Mouse (Mus musculus): Measurements from ENCODE around the gene Mul1. TPM values are rescaled to one million over a fixed set of nuclear protein-coding genes. Genes with fewer than 3 reads are reported as not detected.
"Not testable (repeated sequence)": the region's sequence is repeated elsewhere in the genome, so short reads cannot be mapped to it uniquely, and the experiment has no call there.

Mul1 gene
- total RNA-seq (2021) = 10 to 100 TPM; 30.1 to 33.2 TPM
- long read RNA-seq, experiment 1, transcript Mul1-201 (4 exons, 3,733 nt) = major isoform, 17 of 34 reads
- long read RNA-seq, experiment 1, partial matches to known transcripts = 0 of 34 reads
- long read RNA-seq, experiment 1, other reads (novel, unspliced or antisense) = 17 of 34 reads
- long read RNA-seq, experiment 2, transcript Mul1-201 (4 exons, 3,733 nt) = major isoform, 14 of 30 reads
- long read RNA-seq, experiment 2, partial matches to known transcripts = 5 of 30 reads
- long read RNA-seq, experiment 2, other reads (novel, unspliced or antisense) = 11 of 30 reads

GRCm38 (mm10) chr4:138434347-138435316 lies at the start of gene Mul1:
TSS of gene Mul1 (plus strand) at chr4:138434671.
- peak; percentile 89 to 95 for DNase-seq (ENCODE audit: low spot score in 2 of 2)

GRCm38 (mm10) chr4:138393703-138394102 lies 40.8 kb upstream of the Mul1 start:
- no peak for DNase-seq (ENCODE audit: low spot score in 2 of 2)

- no peak for DNase-seq (ENCODE audit: low spot score in 2 of 2)
These were observed 39.1 kb upstream of the Mul1 start for GRCm38 (mm10) chr4:138395087-138395970.

- no peak for DNase-seq (ENCODE audit: low spot score in 2 of 2)
These were observed 38.4 kb upstream of the Mul1 start, which contains the start of gene Fam43b for GRCm38 (mm10) chr4:138395971-138396645. TSS of gene Fam43b (minus strand) at chr4:138396528.

- no peak for DNase-seq (ENCODE audit: low spot score in 2 of 2)
These were observed 37.8 kb upstream of the Mul1 start for GRCm38 (mm10) chr4:138396711-138397110.

DNA sequence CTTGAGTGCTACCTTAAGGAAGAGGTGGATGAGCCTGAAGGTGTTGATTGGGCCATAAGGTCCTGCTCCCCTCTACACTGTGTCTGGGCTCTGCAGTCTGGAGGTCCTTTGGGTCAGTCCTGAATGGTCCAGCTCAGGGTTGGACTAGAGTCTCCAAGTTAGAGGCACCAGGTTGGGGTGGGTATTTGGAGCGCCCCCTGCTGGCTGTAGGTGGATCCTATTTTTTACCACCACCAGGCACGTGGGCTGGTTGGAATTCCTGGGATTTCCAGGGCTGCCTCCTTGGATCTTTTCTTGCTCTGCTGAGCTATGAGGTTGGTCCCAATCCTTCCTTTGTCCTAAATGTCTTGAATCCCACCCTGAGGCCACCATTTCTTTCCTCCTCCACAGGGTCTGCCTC lies 29.7 kb upstream of the Mul1 start:
- no peak for DNase-seq (ENCODE audit: low spot score in 2 of 2)

DNA sequence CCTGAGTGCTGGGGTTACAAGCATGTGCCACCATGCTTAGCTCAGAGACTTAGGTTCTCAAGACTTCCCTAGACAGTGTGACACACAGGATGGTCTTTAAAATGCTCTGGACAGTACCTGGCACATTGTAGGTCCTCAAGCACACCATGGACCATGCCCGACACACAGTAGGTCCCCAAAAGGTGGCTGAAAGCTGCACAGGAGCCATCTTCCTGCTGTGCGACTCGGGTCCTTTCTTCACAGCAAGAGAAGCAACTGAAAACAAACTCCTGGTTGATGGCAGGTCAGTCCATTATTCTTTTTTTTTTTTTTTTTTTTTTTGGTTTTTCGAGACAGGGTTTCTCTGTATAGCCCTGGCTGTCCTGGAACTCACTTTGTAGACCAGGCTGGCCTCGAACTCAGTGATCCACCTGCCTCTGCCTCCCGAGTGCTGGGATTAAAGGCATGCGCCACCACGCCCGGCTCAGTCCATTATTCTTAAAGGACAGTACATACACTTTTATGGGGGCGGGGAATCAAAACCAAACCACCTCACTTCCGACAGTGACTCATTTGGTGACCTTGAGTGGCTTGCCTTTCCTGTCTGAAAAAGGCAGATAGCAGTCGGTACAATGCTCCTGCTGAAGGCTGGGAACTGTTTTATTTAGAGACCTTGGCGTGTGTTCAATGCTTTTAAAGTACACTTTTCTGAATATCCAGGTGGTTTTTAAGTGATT lies 26.8 kb upstream of the Mul1 start:
- no peak for DNase-seq (ENCODE audit: low spot score in 2 of 2)

DNA sequence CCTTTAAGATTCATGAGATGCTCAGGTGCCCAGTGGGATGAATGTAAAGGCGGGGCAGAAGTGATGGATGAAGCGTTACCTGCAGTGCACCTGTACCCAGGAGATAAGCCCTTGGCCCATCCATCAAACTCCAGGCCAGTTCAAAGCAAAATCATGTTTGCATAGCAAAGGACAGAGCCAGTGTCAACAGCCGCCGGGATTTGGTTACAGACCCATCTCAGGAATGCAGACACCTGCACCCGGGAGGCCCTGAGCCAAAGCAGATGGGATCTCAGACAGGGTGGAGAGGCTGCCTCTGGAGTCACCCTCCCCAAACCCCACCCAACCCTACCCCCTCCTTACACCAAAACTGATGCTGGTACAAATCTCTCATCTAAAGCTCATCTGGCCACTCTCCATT lies 23.5 kb upstream of the Mul1 start:
- DNase-seq (ENCODE audit: low spot score in 2 of 2) = no peak

- no peak for DNase-seq (ENCODE audit: low spot score in 2 of 2)
These were observed 22.9 kb upstream of the Mul1 start for GRCm38 (mm10) chr4:138411504-138412121.

- no peak for DNase-seq (ENCODE audit: low spot score in 2 of 2)
These were observed 19.7 kb upstream of the Mul1 start for GRCm38 (mm10) chr4:138414725-138415124.

GRCm38 (mm10) chr4:138415991-138416390 lies 18.5 kb upstream of the Mul1 start:
- no peak for DNase-seq (ENCODE audit: low spot score in 2 of 2)

DNA sequence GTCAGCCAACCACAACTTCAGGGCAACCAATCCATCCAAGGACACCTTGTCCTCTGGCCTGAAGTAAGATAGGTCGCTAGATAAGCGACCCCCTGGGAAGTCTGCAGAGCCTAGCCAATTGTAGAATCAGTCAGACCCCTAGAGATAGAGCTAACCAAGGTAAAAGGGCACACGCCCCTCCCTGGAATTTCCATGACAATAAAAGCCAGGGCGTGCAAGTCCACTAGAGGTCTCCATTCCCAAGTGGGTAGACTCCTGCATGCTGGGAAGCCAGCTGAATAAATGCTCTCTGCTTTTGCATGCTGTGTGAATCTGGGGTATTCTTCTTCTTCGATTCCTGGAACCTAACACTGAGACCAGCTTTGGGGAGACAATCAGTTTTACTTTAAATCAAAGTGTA lies 18.1 kb upstream of the Mul1 start:
- DNase-seq (ENCODE audit: low spot score in 2 of 2) = no peak

DNA sequence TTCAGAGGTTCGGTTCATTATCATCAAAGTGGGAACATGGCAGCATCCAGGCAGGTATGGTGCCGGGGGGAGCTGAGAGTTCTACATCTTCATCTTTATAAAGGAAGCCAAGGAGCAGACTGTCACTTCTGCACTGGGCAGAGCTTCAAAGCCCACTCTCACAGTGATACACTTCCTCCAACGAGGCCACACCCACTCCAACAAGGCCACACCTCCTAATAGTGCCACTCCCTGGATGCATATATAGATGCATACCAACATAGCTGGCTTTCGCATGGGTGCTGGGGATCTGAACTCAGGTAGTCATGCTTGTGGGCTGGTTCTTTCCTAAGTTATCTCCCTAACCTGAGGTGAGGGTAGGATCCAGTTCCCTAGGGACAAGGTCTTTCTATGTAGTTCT lies 16.6 kb upstream of the Mul1 start:
- no peak for DNase-seq (ENCODE audit: low spot score in 2 of 2)

- DNase-seq (ENCODE audit: low spot score in 2 of 2) = no peak
These were observed 16.0 kb upstream of the Mul1 start for GRCm38 (mm10) chr4:138418340-138418957.

GRCm38 (mm10) chr4:138425028-138425427 lies 9.4 kb upstream of the Mul1 start:
- DNase-seq (ENCODE audit: low spot score in 2 of 2) = no peak

GRCm38 (mm10) chr4:138425604-138426003 lies 8.9 kb upstream of the Mul1 start:
- DNase-seq (ENCODE audit: low spot score in 2 of 2) = not testable (repeated sequence)

GRCm38 (mm10) chr4:138426778-138427705 lies 7.4 kb upstream of the Mul1 start:
- DNase-seq (ENCODE audit: low spot score in 2 of 2) = peak; percentile 57 to 80

DNA sequence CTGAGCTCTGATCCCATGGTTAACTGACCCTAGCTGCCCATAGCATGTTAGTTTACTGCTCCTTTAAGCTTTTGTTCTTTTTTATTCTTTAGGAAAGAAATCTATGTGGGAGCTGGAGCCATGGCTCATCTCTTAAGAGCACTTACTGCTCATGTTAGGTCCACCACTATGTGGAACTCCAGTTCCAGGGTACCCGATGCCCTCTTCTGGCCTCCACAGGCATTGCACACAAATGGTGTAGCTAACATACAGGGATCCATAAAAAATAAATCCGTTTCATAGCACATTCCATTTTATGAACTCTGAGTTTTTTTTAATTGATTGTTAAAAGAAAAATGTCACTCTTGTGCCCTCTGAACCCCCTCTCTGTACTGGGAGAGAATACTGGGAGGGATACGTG lies 4.7 kb upstream of the Mul1 start:
- DNase-seq (ENCODE audit: low spot score in 2 of 2) = peak in 1 of 2 experiments; percentile 42

Data from gastrocnemius, postnatal 4 days (tissue).